Mouse (Mus musculus) large intestine, adult 2 months (tissue): ENCODE measurements around the gene Hirip3. TPM values are rescaled to one million over a fixed set of nuclear protein-coding genes. Genes with fewer than 3 reads are reported as not detected.
A peak's percentile ranks its signal among the peaks of the same experiment; 100 is the strongest.

Experiments
- DNase-seq: peaks from one replicate; pipeline ENCODE4 v3.0.0-alpha.2; 2012; ENCODE audit warnings: low read depth, low spot score
- WGBS: fragments of 180-500 bp; shearing (Covaris S2); methylation state at CpG from one replicate; pipeline ENCODE4 v1.1.7; 2018; 5-methylcytosine and 5-hydroxymethylcytosine counted together
- polyA plus RNA-seq: library from polyadenylated mRNA; depleted of rRNA; stranded (reverse); fragments of >200 nt; gene quantifications from 2 replicates; pipeline ENCODE4 v1.2.3, GENCODE M21; 2012; rRNA removed

The Hirip3 gene
- polyA plus RNA-seq = 9.4 and 13.4 TPM in 2 replicates

GRCm38 (mm10) chr7:126861429-126862130 lies at the start of gene Hirip3:
Gene Hirip3, plus strand, starts transcription at chr7:126861972.
- WGBS = 1% methylated on average over 42 of the region's 42 CpGs
- DNase-seq = peak; percentile 93

DNA sequence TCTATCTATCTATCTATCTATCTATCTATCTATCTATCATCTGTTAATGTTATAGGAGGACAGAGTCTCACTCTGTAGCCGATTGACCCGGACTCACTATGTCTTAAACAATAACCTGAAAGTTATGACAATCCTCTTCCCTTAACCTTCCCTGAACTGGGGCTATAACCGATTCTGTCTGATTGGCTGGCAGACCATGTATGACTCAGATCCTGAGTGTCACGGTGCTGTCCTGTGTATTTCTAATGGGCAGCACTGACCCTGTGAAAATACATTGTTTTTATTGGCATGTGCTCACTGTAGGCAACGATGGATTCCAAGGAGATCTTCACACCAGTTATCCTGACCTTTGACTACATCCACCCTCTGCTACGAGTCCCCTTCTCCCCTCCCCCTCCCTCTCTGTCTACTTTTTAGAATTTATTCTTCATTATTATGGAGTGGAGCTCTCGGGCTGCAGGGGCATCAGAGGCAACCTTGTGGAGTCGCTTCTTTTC lies 46.0 kb upstream of the Hirip3 start:
- 46% methylated on average over 8 of the region's 8 CpGs for WGBS
- DNase-seq = no peak

- 62% methylated on average over 8 of the region's 8 CpGs for WGBS
- DNase-seq = no peak
Observed at GRCm38 (mm10) chr7:126816494-126816893, 45.3 kb upstream of the Hirip3 start.

- no peak for DNase-seq
Observed at GRCm38 (mm10) chr7:126817595-126817994, 44.2 kb upstream of the Hirip3 start.

DNA sequence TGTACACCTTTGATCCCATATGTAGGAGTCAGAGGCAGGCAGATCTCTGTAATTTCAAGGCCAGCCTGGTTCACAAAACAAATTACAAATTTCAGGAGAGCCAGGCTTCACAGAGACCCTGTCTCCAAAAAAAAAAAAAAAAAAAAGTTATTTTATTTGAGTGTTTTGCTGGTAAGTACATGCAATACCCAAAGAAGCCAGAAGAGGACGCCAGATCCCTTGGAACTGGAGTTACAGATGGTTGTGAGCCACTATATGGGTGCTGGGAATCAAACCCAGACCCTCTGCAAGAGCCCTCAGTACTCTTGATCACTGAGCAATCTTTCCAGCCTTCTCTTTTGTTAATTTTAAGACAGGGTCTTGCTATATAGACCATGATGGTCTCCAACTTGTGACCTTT lies 43.0 kb upstream of the Hirip3 start:
- WGBS = 10% methylated on average over 1 of the region's 1 CpGs
- no peak for DNase-seq

More at GRCm38 (mm10) chr7:126817595-126817994, 44.2 kb upstream of the Hirip3 start:
- 84% methylated on average over 7 of the region's 7 CpGs for WGBS

- 26% methylated on average over 7 of the region's 7 CpGs for WGBS
- DNase-seq = no peak
Observed at GRCm38 (mm10) chr7:126821835-126822511, 39.8 kb upstream of the Hirip3 start.

DNA sequence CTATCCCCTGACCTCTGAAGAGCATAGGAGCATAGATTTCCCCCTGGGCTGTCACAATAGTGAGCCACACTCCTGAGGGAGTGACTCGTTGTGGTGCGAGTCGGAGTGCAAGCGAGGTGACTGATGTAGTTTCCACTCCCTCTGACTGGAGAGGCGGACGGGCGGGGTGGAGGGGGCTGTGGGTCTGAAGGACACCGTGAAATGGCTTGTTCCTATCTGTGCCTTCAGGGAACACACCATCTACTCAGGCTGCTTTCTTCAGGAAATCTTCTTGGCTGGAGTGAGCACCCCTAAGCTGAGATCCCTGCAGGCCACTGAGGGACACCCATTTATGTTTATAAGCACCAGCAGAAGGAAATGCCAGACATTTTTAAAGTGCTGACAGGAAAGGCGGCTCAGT lies 39.0 kb upstream of the Hirip3 start:
- DNase-seq = no peak
- WGBS = 41% methylated on average over 9 of the region's 9 CpGs

DNA sequence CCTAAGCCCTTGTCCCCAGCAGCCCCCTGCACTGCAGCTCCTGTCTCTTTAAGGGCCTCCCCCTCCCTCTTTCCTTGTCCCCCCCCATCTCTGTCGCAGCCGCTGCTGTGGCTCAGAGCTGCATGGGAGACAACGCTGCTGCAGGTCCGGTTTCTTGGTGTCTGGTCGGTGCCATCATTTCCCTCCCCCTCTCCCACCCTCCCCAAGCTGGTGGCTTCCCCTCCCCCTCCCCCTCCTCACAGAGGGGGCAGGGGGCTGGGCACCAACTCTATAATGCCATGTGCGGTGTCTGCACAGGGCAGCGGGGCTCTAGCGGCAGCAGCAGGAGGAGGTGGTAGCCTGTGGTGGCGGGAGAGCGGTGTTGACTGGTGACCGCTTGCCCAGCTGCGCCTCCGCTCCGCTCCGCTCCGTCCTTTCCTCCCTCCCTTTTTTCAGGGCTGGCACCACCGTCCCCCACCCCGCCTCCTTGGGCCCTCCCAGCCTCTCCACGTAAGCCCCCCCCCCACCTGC lies 38.5 kb upstream of the Hirip3 start:
- WGBS = 3% methylated on average over 12 of the region's 19 CpGs
- DNase-seq = no peak

DNA sequence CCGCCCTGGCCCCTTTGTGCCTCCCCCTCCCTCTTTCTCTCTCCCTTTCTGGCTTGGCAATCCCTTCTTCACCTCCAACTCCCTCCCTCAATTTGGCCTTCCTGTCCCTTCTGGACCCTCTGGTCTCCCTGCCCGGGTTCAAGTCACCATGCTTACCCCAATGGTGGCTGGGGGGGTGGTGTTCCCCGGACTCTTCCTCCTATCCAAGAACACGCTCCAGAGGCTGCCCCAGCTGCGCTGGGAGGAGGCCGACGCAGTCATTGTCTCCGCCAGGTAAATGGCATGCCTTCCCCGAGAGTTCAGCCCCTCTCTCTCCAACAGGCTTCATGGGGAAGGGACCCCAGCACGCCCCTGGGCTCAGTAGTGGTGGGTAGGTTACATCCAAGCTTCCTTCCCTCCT lies 37.8 kb upstream of the Hirip3 start:
- no peak for DNase-seq
- whole genome bisulfite sequencing = 18% methylated on average over 10 of the region's 10 CpGs

DNA sequence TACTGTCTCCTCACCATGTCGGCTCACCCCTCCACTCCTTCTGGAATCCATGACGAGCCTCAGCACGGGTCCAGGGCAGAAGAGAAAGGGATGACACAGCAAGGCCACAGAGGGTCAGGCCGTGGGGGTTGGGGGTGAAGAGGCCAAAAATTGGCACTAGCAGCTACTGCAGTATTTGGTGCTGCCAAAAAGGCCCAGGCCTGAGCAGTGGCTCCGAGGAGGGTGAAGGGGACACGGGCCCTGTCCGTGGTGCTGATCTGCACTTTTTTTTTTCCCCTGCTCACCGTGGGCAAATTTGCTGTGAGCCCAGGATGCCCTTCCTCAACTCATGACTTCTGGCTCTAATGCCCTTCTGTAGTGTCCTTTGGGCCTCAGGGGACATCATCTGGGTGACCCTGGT lies 36.4 kb upstream of the Hirip3 start:
- no peak for DNase-seq
- WGBS = 24% methylated on average over 8 of the region's 8 CpGs

- DNase-seq = no peak
- 62% methylated on average over 5 of the region's 5 CpGs for WGBS
Observed at GRCm38 (mm10) chr7:126825952-126826351, 35.8 kb upstream of the Hirip3 start.

DNA sequence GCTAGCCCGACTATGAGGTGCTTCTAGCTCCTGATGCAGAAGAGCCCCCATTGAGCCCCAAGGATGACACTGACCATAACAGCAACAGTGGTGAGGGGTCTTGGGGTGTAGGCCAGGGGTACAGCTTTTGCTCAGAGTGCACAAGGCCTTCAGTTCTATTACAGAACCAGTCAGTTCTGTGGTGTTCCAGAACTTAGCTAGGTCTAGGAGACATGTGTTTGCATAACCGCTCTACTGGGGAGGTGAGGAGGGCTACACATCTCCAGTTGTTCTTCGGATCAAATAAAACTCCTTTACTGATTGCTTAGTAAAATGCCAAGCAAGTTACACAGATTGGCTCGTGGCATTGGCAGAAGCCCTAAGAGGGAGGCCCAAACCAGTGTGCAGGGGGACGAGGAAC lies 30.2 kb upstream of the Hirip3 start, which contains the start of gene 4930451I11Rik:
Gene 4930451I11Rik, minus strand, starts transcription at position 101 of the 400 bp plus-strand sequence.
- DNase-seq = no peak
- 45% methylated on average over 5 of the region's 5 CpGs for WGBS

DNA sequence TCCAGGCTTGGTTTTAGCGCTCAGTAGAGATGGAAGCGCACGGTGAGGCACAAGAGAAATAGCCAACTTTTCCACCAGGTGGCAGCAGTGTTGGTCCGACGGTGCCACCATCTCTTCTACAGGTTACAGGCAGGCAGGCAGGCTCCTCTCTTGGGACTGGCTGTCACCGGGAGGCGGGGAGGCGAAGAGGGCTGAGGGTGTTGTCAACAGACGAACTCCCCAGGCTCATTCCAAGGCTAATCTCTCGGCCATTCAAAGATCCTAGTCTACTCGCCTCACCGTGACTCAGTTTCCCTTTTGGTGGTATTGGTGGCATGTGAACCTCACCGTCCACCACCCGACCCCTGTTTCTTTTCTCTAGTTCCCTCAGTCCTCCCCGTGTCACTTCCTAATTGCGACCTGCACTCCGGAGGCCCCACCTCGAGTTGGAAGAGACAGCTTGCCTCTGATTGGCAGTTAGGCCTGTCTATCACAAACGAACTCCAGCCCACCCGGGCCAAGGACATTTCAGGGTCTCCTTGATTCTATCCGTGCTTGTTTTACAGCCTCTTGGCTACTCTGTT lies 29.7 kb upstream of the Hirip3 start:
- WGBS = 2% methylated on average over 21 of the region's 21 CpGs
- DNase-seq = peak; percentile 58

DNA sequence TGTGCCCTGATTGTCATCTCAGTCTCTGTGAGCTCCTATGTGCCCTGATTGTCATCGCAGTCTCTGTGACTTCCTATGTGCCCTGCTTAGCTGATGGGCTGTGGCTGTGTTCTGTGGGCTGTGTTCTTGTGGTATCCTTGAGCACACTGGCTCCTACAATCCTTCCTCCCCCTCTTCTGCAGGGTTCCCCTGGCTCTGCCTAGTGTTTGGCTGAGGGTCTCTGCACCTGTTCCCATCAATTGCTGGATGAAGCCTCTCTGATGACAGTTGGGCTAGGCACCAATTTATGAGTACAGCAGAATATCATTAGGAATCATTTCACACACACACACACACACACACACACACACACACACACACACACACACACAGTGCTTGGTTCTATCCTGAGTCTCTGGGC lies 28.5 kb upstream of the Hirip3 start:
- no peak for DNase-seq
- WGBS = 87% methylated on average over 1 of the region's 1 CpGs

GRCm38 (mm10) chr7:126843276-126843675 lies 18.5 kb upstream of the Hirip3 start:
- 71% methylated on average over 9 of the region's 9 CpGs for WGBS

GRCm38 (mm10) chr7:126845516-126845915 lies 16.3 kb upstream of the Hirip3 start:
- WGBS = 96% methylated on average over 2 of the region's 2 CpGs

More at GRCm38 (mm10) chr7:126843276-126843675, 18.5 kb upstream of the Hirip3 start:
- DNase-seq = no peak

DNA sequence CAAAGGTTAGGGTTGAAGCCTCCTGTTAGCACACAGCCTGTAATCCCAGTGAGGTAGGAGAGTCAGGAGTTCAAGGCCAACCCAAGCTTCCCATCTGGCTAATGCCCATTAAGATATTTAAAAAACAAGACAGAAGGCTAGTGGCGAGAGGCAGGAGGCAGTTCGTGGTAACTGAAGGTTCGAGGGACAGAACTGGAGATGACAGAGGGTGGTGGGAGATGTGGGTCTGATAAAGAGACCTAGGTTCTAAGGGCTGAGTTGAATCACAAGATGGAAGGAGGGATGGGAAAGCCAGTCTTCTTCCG lies 14.7 kb upstream of the Hirip3 start, which contains the start of gene Doc2a:
Gene Doc2a, plus strand, starts transcription at position 301 of the 305 bp plus-strand sequence.
- WGBS = 46% methylated on average over 4 of the region's 4 CpGs
- DNase-seq = no peak

More at GRCm38 (mm10) chr7:126845516-126845915, 16.3 kb upstream of the Hirip3 start:
- DNase-seq = no peak

GRCm38 (mm10) chr7:126847421-126848398 lies 14.1 kb upstream of the Hirip3 start:
- no peak for DNase-seq
- WGBS = 1% methylated on average over 63 of the region's 74 CpGs

GRCm38 (mm10) chr7:126848794-126849193 lies 13.0 kb upstream of the Hirip3 start:
- WGBS = 30% methylated on average over 10 of the region's 10 CpGs
- no peak for DNase-seq
